Comparison of ENCODE assay signal across 13 mouse cellular contexts in genomic region chr1:42651461-42651860, GRCm38 (mm10). TPM values are rescaled to one million over a fixed set of nuclear protein-coding genes. Genes with fewer than 3 reads are reported as not detected.
"Had no signal": no experiment of that assay in that cellular context is flagged by ENCODE, and none has a peak within 500 bp of the region (broad histone marks: within the 10 kb centered on the region; RNA-seq: fewer than 3 reads in every experiment).

No protein-coding gene starts in this region.

- H3K27ac ChIP-seq: liver, embryonic 13.5 days; neural tube, embryonic 12.5 days had no signal

- DNase-seq: kidney, adult 8-10 months; kidney, postnatal 25 days; liver; liver, embryonic 13.5 days; liver, postnatal 0 days; midbrain, embryonic 14.5 days; thymus, postnatal 36 days had no signal

- H3K4me2 ChIP-seq: liver, embryonic 13.5 days; neural tube, embryonic 12.5 days had no signal

- H3K4me3 ChIP-seq: liver, embryonic 13.5 days; myocyte; neural tube, embryonic 12.5 days had no signal

- H3K36me3 ChIP-seq: liver, embryonic 13.5 days had no signal

- H3K9ac ChIP-seq: liver, embryonic 13.5 days; liver, postnatal 0 days; neural tube, embryonic 12.5 days had no signal

- H3K9me3 ChIP-seq: liver, embryonic 13.5 days; neural tube, embryonic 12.5 days had no signal

- ATAC-seq: inflammation-experienced regulatory T-cells, adult 6 months; intestine, postnatal 0 days; liver, postnatal 0 days had no signal

- H3K4me1 ChIP-seq: liver, embryonic 13.5 days; neural tube, embryonic 12.5 days had no signal

- H3K27me3 ChIP-seq: liver, embryonic 13.5 days; neural tube, embryonic 12.5 days had no signal

RNA-seq across cellular contexts. Expression of gene Pou3f3, which starts 44.1 kb away (rescaled TPM):
- total RNA-seq: megakaryocyte progenitor cell, adult 5-6 weeks; neutrophil, adult 5-6 weeks had no signal
- polyA plus RNA-seq: inflammation-experienced regulatory T-cells, adult 6 months; liver, postnatal 0 days; myocyte had no signal
